Mouse (Mus musculus) 3134 (cell line): ENCODE data around the gene Tmem167.

ENCODE experiments used
- DNase-seq: peaks from one replicate; pipeline ENCODE4 v3.0.0-alpha.2; 2011; ENCODE audit warnings: low spot score; ENCODE audit not compliant: insufficient read length; ENCODE audit errors: extremely low read depth

Tmem167 gene

GRCm38 (mm10) chr13:90182262-90182661 lies 93.3 kb downstream of the Tmem167 start:
- no peak for DNase-seq

- DNase-seq: no peak
Measured at GRCm38 (mm10) chr13:90183536-90183935, 94.6 kb downstream of the Tmem167 start.

- DNase-seq: no peak
Measured at GRCm38 (mm10) chr13:90186694-90187093, 97.8 kb downstream of the Tmem167 start.

- no peak for DNase-seq
Measured at GRCm38 (mm10) chr13:90188021-90188420, 99.1 kb downstream of the Tmem167 start.

- DNase-seq: no peak
Measured at GRCm38 (mm10) chr13:90191794-90192193, 102.9 kb downstream of the Tmem167 start.
